Mouse (Mus musculus): ENCODE results near the gene Tubb3. TPM values are rescaled to one million over a fixed set of nuclear protein-coding genes. Genes with fewer than 3 reads are reported as not detected.

Tubb3 gene
- polyA plus RNA-seq (2014; fragmentation: Nextera tagmentation; extraction: Ambion mirVana): 950 and 1,011 TPM in 2 replicates

- Histone ChIP-seq H3K27me3 (ENCODE audit: control insufficient read depth, insufficient read depth, low read length) (peaks cover 10% of the 10 kb centered on the region; the same call in 1 of the 2 replicates), H3K4me1 (replicated peaks; ENCODE audit: control insufficient read depth, insufficient read depth, low read length) (peaks cover 2% of the 10 kb centered on the region), H3K27ac (ENCODE audit: low read depth, low read length) (peak within 1 kb of the TSS; percentile 96), H3K4me2 (replicated peaks; ENCODE audit: low read depth, low read length) (peak within 1 kb of the TSS; percentile 74), H3K36me3 (ENCODE audit: control insufficient read depth, insufficient read depth, low read length) (no peaks in the 10 kb centered on the region), H3K4me3 (ENCODE audit: low read depth, low read length) (peak within 1 kb of the TSS; percentile 86), H3K9me3 (ENCODE audit: control insufficient read depth, low read length) (no peaks in the 10 kb centered on the region), H3K9ac (ENCODE audit: low read depth, low read length) (peak within 1 kb of the TSS; percentile 95)
- ATAC-seq (ENCODE audit: low FRiP score) (peak; percentile 85), DNase-seq (ENCODE audit: low spot score) (peak; percentile 92)
- 1% methylated on average over 28 of the region's 29 CpGs for WGBS
Measured at GRCm38 (mm10) chr8:123411246-123411645, at the start of gene Tubb3. TSS of gene Tubb3 (plus strand) at chr8:123411424.

DNA sequence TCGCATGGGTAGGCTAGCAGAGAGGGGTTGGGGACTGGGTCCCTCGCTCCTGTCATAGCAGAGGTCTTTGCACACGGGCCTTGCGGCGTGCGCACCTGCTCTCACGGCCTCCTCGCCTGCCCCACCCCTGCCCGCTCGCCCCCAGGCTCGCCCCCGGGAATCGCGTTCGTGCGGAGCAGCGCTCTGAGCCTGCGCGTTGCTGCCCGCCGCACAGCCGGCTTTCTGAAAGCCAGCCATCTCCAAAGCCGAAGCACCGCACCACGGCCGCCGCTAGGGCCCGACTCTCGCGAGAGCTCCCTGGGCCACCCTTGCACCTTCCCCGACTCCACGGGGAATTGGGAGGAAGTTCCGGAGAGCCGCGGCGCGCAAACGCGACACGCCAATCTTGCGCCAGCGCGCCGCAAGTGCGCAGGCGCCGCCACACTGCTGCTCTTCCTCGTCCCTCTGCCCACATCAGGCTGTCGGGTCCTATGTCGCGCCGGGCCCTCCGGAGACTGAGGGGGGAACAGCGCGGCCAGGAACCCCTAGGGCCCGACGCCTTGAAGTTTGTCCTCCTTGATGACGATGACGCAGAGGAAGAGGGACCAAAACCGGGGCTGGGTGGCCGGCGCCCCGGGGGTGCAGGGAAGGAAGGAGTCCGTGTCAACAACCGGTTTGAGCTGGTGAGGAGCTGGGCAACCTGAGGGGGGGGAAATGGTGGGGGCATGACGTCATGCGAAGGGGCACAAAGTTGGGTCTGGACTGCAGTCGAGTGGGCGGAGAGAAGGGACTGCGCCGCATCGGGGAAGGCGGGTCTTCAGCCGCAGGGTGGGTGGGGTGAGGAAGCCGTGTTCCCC, 37.6 kb upstream of the Tubb3 start, which contains the start of gene Tcf25:
Tcf25 (plus strand) TSS at position 351 of the 836 bp plus-strand sequence.
- Histone ChIP-seq H3K27me3 (ENCODE audit: control insufficient read depth, insufficient read depth, low read length) (no peaks in the 10 kb centered on the region), H3K4me1 (replicated peaks; ENCODE audit: control insufficient read depth, insufficient read depth, low read length) (no peaks in the 10 kb centered on the region), H3K27ac (ENCODE audit: low read depth, low read length) (peak within 1 kb of the TSS; percentile 90), H3K4me2 (replicated peaks; ENCODE audit: low read depth, low read length) (peak within 1 kb of the TSS; percentile 68), H3K9ac (ENCODE audit: low read depth, low read length) (peak within 1 kb of the TSS; percentile 74), H3K9me3 (ENCODE audit: control insufficient read depth, low read length) (no peaks in the 10 kb centered on the region), H3K4me3 (ENCODE audit: low read depth, low read length) (peak within 1 kb of the TSS; percentile 86), H3K36me3 (ENCODE audit: control insufficient read depth, insufficient read depth, low read length) (no peaks in the 10 kb centered on the region)
- DNase-seq (ENCODE audit: low spot score) (peak; percentile 97), ATAC-seq (ENCODE audit: low FRiP score) (peak; percentile 95)
- WGBS: under 1% methylated on average over 74 of the region's 75 CpGs

DNA sequence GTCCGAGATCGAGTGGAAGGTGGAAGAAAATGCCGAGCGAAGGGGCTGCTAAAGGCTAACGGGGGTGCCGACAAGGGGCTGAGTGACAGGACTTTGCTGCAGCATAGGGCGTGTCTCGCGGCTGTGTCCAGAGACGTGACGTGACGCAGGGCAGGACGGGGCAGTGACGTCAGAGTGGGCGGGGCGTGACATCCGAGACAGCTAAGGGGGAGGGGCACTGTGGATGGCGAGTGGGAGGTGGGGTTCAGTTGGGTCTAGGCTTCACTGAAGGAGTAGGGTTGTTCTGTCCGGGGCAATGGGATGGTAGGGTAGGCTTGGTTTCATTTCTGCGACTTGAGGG, 37.0 kb upstream of the Tubb3 start:
- H3K27ac ChIP-seq (ENCODE audit: low read depth, low read length): peak overlapping the region; percentile 90
- H3K4me1 ChIP-seq (replicated peaks; ENCODE audit: control insufficient read depth, insufficient read depth, low read length): no peaks in the 10 kb centered on the region
- DNase-seq (ENCODE audit: low spot score) (peak; percentile 97), ATAC-seq (ENCODE audit: low FRiP score) (peak; percentile 85)
- H3K4me2 ChIP-seq (replicated peaks; ENCODE audit: low read depth, low read length): peak overlapping the region; percentile 68
- WGBS: under 1% methylated on average over 20 of the region's 20 CpGs
- H3K27me3 ChIP-seq (ENCODE audit: control insufficient read depth, insufficient read depth, low read length): no peaks in the 10 kb centered on the region
- peak overlapping the region; percentile 74 for H3K9ac ChIP-seq (ENCODE audit: low read depth, low read length)
- no peaks in the 10 kb centered on the region for H3K36me3 ChIP-seq (ENCODE audit: control insufficient read depth, insufficient read depth, low read length)
- H3K9me3 ChIP-seq (ENCODE audit: control insufficient read depth, low read length): no peaks in the 10 kb centered on the region
- peak overlapping the region; percentile 86 for H3K4me3 ChIP-seq (ENCODE audit: low read depth, low read length)

DNA sequence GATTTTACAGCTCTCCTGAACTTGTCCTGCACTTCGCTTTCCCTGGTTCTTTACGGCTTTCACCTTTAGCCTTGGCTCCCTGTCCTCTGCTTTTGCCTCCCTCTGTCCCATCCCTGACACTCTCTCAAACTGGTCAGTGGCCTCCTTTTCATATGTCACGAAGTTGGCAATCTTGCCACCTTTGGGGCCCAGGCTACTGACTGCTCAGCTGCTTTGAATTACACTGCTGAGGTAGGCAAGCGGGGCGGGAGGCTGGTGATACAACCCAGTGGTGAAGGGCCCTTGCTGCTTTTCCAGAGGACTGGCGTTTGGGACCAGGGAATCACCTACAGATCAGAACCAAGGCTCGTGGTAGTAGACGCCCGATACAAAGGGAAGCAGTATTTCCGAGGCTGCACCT, 35.5 kb upstream of the Tubb3 start:
- no peaks in the 10 kb centered on the region for H3K27me3 ChIP-seq (ENCODE audit: control insufficient read depth, insufficient read depth, low read length)
- DNase-seq (ENCODE audit: low spot score) (no peak), ATAC-seq (ENCODE audit: low FRiP score) (no peak)
- no peak overlapping the region for H3K4me2 ChIP-seq (replicated peaks; ENCODE audit: low read depth, low read length)
- no peak overlapping the region for H3K4me3 ChIP-seq (ENCODE audit: low read depth, low read length)
- no peak overlapping the region for H3K9ac ChIP-seq (ENCODE audit: low read depth, low read length)
- no peaks in the 10 kb centered on the region for H3K4me1 ChIP-seq (replicated peaks; ENCODE audit: control insufficient read depth, insufficient read depth, low read length)
- H3K36me3 ChIP-seq (ENCODE audit: control insufficient read depth, insufficient read depth, low read length): no peaks in the 10 kb centered on the region
- WGBS: 89% methylated on average over 10 of the region's 10 CpGs
- no peaks in the 10 kb centered on the region for H3K9me3 ChIP-seq (ENCODE audit: control insufficient read depth, low read length)
- no peak overlapping the region for H3K27ac ChIP-seq (ENCODE audit: low read depth, low read length)

DNA sequence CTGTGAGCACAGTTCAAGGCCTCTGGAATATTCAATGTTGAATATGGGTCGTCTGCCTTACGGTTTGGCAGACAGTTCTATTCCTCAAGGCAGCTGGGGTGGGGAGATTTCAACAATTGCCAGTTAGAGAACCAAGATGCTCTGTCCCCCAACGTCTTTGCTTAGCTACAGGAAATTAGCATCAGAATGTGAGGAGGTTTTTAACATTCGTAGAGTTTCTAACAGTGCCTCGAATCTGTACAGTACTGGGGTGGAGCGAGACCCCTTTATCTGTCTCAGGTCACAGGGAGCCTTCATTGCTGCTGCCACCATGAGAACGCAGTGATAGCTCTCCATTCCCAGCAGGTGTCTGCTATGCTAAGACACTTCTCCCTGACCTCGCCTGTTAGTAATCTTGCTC, 35.1 kb upstream of the Tubb3 start:
- Histone ChIP-seq H3K36me3 (ENCODE audit: control insufficient read depth, insufficient read depth, low read length) (no peaks in the 10 kb centered on the region), H3K9ac (ENCODE audit: low read depth, low read length) (no peak overlapping the region), H3K4me3 (ENCODE audit: low read depth, low read length) (no peak overlapping the region), H3K4me2 (replicated peaks; ENCODE audit: low read depth, low read length) (no peak overlapping the region), H3K4me1 (replicated peaks; ENCODE audit: control insufficient read depth, insufficient read depth, low read length) (no peaks in the 10 kb centered on the region), H3K27ac (ENCODE audit: low read depth, low read length) (no peak overlapping the region), H3K9me3 (ENCODE audit: control insufficient read depth, low read length) (no peaks in the 10 kb centered on the region), H3K27me3 (ENCODE audit: control insufficient read depth, insufficient read depth, low read length) (no peaks in the 10 kb centered on the region)
- DNase-seq (ENCODE audit: low spot score) (no peak), ATAC-seq (ENCODE audit: low FRiP score) (no peak)
- WGBS: 65% methylated on average over 8 of the region's 8 CpGs

- no peak overlapping the region for H3K9ac ChIP-seq (ENCODE audit: low read depth, low read length)
- 95% methylated on average over 4 of the region's 4 CpGs for WGBS
- H3K36me3 ChIP-seq (ENCODE audit: control insufficient read depth, insufficient read depth, low read length): peaks cover 12% of the 10 kb centered on the region; the same call in 1 of the 2 replicates
Measured at GRCm38 (mm10) chr8:123381711-123382110, 29.5 kb upstream of the Tubb3 start.

DNA sequence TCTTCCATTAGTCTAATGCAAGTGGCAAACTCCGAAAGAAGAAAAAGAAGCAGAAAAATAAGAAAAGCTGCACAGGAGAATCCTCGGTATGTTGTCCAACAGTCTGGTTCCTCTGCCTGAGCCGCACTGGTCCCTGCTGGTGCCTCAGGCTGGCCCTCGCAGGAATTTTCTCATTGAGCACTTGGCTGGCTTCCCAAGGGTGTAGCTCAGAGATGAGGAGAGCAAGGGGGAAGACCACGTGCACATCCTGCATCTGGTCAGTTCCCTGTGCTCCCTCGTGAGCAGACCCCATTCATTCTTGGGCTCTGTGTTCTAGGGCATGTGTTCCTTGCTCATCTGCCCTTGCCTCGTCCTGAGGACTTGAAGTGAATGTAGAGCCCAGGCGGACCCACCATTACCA, 28.7 kb upstream of the Tubb3 start:
- H3K27me3 ChIP-seq (ENCODE audit: control insufficient read depth, insufficient read depth, low read length): no peaks in the 10 kb centered on the region
- H3K4me2 ChIP-seq (replicated peaks; ENCODE audit: low read depth, low read length): no peak overlapping the region
- no peak overlapping the region for H3K4me3 ChIP-seq (ENCODE audit: low read depth, low read length)
- ATAC-seq (ENCODE audit: low FRiP score) (no peak), DNase-seq (ENCODE audit: low spot score) (no peak)
- peaks cover 12% of the 10 kb centered on the region; the same call in 1 of the 2 replicates for H3K36me3 ChIP-seq (ENCODE audit: control insufficient read depth, insufficient read depth, low read length)
- H3K9me3 ChIP-seq (ENCODE audit: control insufficient read depth, low read length): no peaks in the 10 kb centered on the region
- no peak overlapping the region for H3K9ac ChIP-seq (ENCODE audit: low read depth, low read length)
- no peak overlapping the region for H3K27ac ChIP-seq (ENCODE audit: low read depth, low read length)
- H3K4me1 ChIP-seq (replicated peaks; ENCODE audit: control insufficient read depth, insufficient read depth, low read length): no peaks in the 10 kb centered on the region
- 91% methylated on average over 8 of the region's 8 CpGs for WGBS

More at GRCm38 (mm10) chr8:123381711-123382110, 29.5 kb upstream of the Tubb3 start:
- Histone ChIP-seq H3K27ac (ENCODE audit: low read depth, low read length) (no peak overlapping the region), H3K9me3 (ENCODE audit: control insufficient read depth, low read length) (no peaks in the 10 kb centered on the region), H3K4me3 (ENCODE audit: low read depth, low read length) (no peak overlapping the region), H3K27me3 (ENCODE audit: control insufficient read depth, insufficient read depth, low read length) (no peaks in the 10 kb centered on the region), H3K4me1 (replicated peaks; ENCODE audit: control insufficient read depth, insufficient read depth, low read length) (no peaks in the 10 kb centered on the region), H3K4me2 (replicated peaks; ENCODE audit: low read depth, low read length) (no peak overlapping the region)
- DNase-seq (ENCODE audit: low spot score): no peak
- no peak for ATAC-seq (ENCODE audit: low FRiP score)

DNA sequence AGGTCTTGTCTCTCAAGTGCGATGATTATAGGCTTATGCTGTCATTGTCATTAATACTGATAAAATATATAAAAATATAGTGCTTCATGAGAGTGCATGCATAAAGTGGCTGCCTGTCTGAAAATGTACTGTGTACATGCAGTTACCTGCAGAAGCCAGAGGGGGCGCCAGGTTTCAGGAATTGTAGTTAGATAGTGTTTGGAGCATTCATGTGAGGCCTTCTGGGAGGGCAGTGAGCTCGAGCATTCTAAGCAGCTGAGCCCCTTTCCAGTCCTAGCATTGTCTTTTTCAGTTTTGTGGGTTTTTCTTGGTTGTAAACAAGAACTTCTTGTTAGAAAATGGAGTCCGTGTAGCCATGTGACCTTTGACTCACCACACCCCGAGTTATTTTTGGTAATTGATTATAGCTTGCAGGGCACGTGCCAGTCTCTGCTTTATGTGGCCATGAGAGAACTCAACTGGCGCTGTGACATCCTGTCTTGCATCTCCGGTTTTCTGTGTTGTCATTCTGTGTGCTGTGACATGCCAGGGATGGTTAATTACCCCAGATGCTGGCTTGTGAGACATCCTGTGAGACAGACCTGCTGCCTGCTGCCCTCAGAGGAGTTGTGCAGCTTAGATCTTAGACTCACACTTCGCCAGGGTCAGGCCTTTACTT, 26.2 kb upstream of the Tubb3 start:
- DNase-seq (ENCODE audit: low spot score) (peak; percentile 65), ATAC-seq (ENCODE audit: low FRiP score) (no peak)
- Histone ChIP-seq H3K4me2 (replicated peaks; ENCODE audit: low read depth, low read length) (no peak overlapping the region), H3K27ac (ENCODE audit: low read depth, low read length) (no peak overlapping the region), H3K27me3 (ENCODE audit: control insufficient read depth, insufficient read depth, low read length) (no peaks in the 10 kb centered on the region), H3K9me3 (ENCODE audit: control insufficient read depth, low read length) (no peaks in the 10 kb centered on the region), H3K4me3 (ENCODE audit: low read depth, low read length) (no peak overlapping the region), H3K36me3 (ENCODE audit: control insufficient read depth, insufficient read depth, low read length) (peaks cover 12% of the 10 kb centered on the region; the same call in 1 of the 2 replicates), H3K4me1 (replicated peaks; ENCODE audit: control insufficient read depth, insufficient read depth, low read length) (no peaks in the 10 kb centered on the region), H3K9ac (ENCODE audit: low read depth, low read length) (no peak overlapping the region)
- 73% methylated on average over 9 of the region's 9 CpGs for WGBS
